Mouse (Mus musculus): Measurements from ENCODE around the gene Gm436.

Gm436 gene

DNA sequence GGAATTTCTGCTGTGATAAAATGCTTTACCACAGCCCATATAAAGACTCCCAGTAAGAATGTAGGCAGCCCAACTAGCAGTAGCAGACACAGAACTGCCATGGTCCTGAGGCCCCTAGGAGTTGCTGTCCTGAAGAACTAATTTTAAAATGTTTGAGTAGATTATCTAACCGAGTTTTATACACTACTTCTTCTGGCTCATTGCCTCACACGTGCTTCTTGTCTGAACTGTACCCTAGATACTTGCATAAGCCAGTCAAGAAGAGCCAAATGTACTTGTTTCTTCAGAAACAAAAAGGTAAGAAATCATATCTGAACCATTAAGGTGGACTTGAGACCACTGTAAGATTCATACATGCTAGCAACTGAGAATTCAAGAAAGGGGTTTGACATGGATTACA lies at the start of gene Gm436:
Gene Gm436, minus strand, starts transcription at position 101 of the 400 bp plus-strand sequence.
- 59% methylated on average over 2 of the region's 2 CpGs for WGBS

DNA sequence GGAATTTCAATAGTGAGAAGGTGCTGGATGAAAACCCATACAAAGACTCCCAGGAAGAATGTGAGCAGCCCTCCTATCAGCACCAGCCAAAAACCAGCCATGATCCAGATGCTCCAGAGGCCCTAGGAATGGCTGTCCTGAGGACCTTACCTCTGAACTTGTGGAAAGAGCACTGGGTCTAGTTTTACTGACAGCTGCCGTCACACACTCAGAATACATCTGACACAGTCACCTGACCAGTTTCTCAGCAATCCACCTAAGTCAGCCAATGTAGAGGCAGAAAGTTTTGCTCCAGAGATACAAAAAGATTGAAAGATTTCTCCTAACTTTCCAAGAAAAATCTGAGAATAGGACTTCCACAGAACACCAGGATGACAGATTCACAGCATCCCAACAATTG lies 35.1 kb upstream of the Gm436 start, which contains the start of gene Gm13178:
Gene Gm13178, minus strand, starts transcription at position 101 of the 400 bp plus-strand sequence.
- WGBS = 93% methylated on average over 1 of the region's 1 CpGs

DNA sequence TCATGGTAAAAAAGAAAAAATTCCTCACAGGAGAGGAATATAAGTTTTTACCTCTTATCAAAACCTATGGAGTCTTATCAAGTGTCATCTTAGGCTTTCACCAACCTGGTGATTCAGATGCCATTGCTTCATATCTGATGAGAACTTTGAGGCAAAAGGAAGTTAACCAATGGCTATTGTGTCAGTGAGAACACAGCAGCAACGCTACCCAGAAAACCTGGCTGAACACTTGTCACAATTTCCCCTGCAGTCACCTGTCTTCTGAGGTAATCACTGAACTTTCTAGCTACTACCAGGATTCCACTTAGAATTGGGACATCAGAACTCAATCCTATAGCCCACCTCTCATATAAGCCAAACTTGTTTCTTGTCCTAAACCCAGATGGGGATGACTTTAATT lies 33.5 kb upstream of the Gm436 start:
- 74% methylated on average over 1 of the region's 1 CpGs for WGBS

DNA sequence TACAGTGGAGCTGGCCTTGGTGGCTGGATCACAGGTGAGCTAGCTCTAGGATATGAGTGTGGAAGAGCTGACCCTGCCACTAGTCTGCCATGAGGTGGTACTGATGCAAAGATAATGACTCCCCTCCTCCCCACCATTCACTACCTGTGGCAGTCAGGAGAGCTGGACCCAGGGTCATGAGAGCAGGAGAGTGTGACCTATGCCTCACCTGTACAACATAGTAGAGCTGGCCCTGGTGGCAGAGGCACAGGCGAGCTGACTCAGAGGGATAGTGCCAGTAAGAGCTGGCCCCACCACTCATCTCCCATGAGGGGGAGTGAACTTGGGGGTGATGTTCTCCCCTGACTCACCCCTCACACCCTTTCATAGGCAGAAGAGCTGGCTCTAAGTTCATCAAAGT lies 32.1 kb upstream of the Gm436 start:
- WGBS = 80% methylated on average over 1 of the region's 1 CpGs
